Mouse (Mus musculus) neural tube, embryonic 11.5 days (tissue): ENCODE results near the gene Ppfia3. TPM values are rescaled to one million over a fixed set of nuclear protein-coding genes. Genes with fewer than 3 reads are reported as not detected.
"Not testable (repeated sequence)": the region's sequence is repeated elsewhere in the genome, so short reads cannot be mapped to it uniquely, and the experiment has no call there.

Source experiments
- ATAC-seq: fragments of 200-750 bp; cut with Nextera tagmentation; 2 replicates; pipeline ENCODE4 v1.8.0; 2017; ENCODE audit warnings: moderate number of reproducible peaks, mild to moderate bottlenecking, moderate TSS enrichment, moderate library complexity; ENCODE audit not compliant: insufficient read depth, low FRiP score, low TSS enrichment
- DNase-seq: peaks from one replicate; pipeline ENCODE4 v3.0.0-alpha.2; 2015; ENCODE audit warnings: low spot score
- H3K27ac ChIP-seq: fragments of 300-500 bp; sonication (generic); 2 replicates; pipeline ENCODE4 v1.5.1; 2014; ENCODE audit warnings: low read depth, mild to moderate bottlenecking, low read length
- H3K27me3 ChIP-seq: fragments of 300-500 bp; sonication (generic); 2 replicates; pipeline ENCODE4 v1.6.1; 2014; ENCODE audit warnings: mild to moderate bottlenecking, low read length, mixed read lengths; ENCODE audit not compliant: control insufficient read depth, insufficient read depth
- H3K36me3 ChIP-seq: fragments of 300-500 bp; sonication (generic); 2 replicates; pipeline ENCODE4 v1.6.1; 2014; ENCODE audit warnings: mild to moderate bottlenecking, low read length, moderate library complexity, mixed read lengths; ENCODE audit not compliant: control insufficient read depth, insufficient read depth
- H3K4me1 ChIP-seq: fragments of 300-500 bp; sonication (generic); 2 replicates; pipeline ENCODE4 v1.6.1; 2014; ENCODE audit warnings: low read length, mixed read lengths; ENCODE audit not compliant: control insufficient read depth, insufficient read depth
- H3K4me2 ChIP-seq: fragments of 300-500 bp; sonication (generic); 2 replicates; pipeline ENCODE4 v1.6.1; 2014; ENCODE audit warnings: low read depth, mild to moderate bottlenecking, moderate library complexity
- H3K4me3 ChIP-seq: fragments of 300-500 bp; sonication (generic); 2 replicates; pipeline ENCODE4 v1.5.1; 2014; ENCODE audit warnings: low read depth, low read length
- H3K9ac ChIP-seq: fragments of 300-500 bp; sonication (generic); 2 replicates; pipeline ENCODE4 v1.6.1; 2014; ENCODE audit warnings: mild to moderate bottlenecking, low read length
- H3K9me3 ChIP-seq: fragments of 300-500 bp; sonication (generic); 2 replicates; pipeline ENCODE4 v1.6.1; 2016; ENCODE audit warnings: low read length; ENCODE audit not compliant: control insufficient read depth
- WGBS: fragments of 180-500 bp; shearing (Covaris S2); extraction: QIAGEN DNeasy Blood & Tissue Kit; methylation state at CpG from one replicate; pipeline ENCODE4 v1.1.7; 2014; 5-methylcytosine and 5-hydroxymethylcytosine counted together
- polyA plus RNA-seq: library from polyadenylated mRNA; unstranded; fragments of >200 nt; fragmentation: Nextera tagmentation; extraction: Ambion mirVana; gene quantifications from 2 replicates; pipeline ENCODE4 v1.2.1, GENCODE M21; 2014

Gene Ppfia3
- polyA plus RNA-seq, 1 experiment from 2014 or later, result 11.9 TPM

DNA sequence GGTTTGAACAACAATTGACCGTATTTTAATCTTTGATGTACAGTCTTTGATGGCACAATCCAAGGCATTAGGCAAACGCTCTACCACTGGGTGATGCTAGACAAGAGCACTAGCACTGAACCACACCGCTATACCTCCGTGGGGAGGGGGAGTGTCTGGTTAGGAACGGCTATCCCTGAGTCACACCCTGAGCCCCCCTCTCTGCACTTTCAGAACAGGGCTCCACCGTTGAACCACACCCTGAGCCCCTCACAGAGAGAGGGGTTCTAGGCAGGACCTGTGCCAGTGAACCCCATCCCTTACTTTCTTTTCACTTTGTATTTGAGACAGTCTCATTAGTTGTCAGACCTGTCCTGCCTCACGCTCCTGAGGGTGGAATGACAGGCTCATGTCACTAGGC, 41.5 kb upstream of the Ppfia3 start:
- Histone ChIP-seq H3K4me1 (no peaks in the 10 kb centered on the region), H3K9ac (no peak overlapping the region), H3K4me3 (no peak overlapping the region), H3K36me3 (no peaks in the 10 kb centered on the region), H3K9me3 (no peaks in the 10 kb centered on the region), H3K4me2 (no peak overlapping the region), H3K27ac (no peak overlapping the region), H3K27me3 (peaks cover 82% of the 10 kb centered on the region)
- ATAC-seq (no peak), DNase-seq (no peak)
- WGBS, result 72% methylated on average over 7 of the region's 7 CpGs

DNA sequence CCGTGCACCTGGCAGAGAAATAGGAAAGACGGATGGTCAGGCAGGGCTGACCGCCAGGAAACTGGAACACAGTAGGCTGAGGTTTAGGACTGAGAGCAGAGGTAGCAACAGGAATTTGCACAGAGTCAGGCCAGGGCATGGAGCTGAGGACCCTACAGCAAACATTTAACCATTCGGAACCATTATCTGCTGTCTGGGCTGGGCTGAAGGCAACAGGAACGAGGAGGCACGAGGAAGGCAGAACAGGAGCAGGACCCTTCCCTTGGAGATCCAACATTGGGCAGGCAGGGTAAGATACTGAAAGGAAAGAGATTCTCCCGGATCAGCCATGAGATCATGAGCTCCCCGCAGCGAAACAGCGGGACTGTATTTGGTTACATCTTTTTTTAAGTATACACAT, 41.0 kb upstream of the Ppfia3 start:
- ATAC-seq, result no peak
- no peak overlapping the region for H3K27ac ChIP-seq
- no peak for DNase-seq
- H3K4me1 ChIP-seq, result no peaks in the 10 kb centered on the region
- H3K27me3 ChIP-seq, result peaks cover 77% of the 10 kb centered on the region
- no peaks in the 10 kb centered on the region for H3K36me3 ChIP-seq
- H3K4me3 ChIP-seq, result no peak overlapping the region
- H3K4me2 ChIP-seq, result no peak overlapping the region
- 85% methylated on average over 10 of the region's 10 CpGs for WGBS
- H3K9me3 ChIP-seq, result no peaks in the 10 kb centered on the region
- no peak overlapping the region for H3K9ac ChIP-seq

DNA sequence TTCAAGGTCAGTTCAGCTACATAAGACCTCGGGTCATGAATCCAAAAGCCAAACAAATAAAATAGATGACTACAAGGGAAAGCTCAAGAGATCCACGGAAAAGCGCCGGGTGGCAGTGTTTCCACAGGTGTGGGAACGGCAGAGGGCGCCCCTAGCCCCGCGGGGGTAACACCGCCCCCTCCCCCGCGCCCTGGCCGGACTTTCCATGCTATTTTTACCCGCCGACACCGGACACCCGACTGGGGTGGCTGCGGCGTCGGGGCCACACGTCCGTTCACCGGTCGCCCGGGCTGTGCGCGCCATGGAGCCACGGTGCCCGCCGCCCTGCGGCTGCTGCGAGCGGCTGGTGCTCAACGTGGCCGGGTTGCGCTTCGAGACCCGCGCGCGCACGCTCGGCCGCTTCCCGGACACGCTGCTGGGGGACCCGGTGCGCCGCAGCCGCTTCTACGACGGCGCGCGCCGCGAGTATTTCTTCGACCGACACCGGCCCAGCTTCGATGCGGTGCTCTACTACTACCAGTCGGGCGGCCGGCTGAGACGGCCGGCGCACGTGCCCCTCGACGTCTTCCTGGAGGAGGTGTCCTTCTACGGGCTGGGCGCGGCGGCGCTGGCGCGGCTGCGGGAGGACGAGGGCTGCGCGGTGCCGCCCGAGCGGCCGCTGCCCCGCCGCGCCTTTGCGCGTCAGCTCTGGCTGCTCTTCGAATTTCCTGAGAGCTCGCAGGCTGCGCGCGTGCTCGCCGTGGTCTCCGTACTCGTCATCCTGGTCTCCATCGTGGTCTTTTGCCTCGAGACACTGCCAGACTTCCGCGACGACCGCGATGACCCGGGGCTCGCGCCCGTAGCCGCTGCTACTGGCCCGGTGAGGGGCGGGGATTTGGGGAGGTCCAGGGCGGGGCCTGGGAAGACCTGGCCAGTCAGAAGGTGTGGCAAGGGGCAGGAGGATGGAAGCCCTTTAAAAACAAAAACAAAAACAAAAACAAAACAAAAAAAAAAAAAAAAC, 39.6 kb upstream of the Ppfia3 start:
- Histone ChIP-seq H3K27me3 (peaks cover 63% of the 10 kb centered on the region), H3K36me3 (no peaks in the 10 kb centered on the region), H3K9ac (no peak overlapping the region), H3K4me2 (peak overlapping the region; percentile 32), H3K27ac (no peak overlapping the region), H3K4me1 (no peaks in the 10 kb centered on the region), H3K4me3 (peak overlapping the region; percentile 30), H3K9me3 (no peaks in the 10 kb centered on the region)
- 2% methylated on average over 114 of the region's 114 CpGs for WGBS
- DNase-seq (no peak), ATAC-seq (no peak)

DNA sequence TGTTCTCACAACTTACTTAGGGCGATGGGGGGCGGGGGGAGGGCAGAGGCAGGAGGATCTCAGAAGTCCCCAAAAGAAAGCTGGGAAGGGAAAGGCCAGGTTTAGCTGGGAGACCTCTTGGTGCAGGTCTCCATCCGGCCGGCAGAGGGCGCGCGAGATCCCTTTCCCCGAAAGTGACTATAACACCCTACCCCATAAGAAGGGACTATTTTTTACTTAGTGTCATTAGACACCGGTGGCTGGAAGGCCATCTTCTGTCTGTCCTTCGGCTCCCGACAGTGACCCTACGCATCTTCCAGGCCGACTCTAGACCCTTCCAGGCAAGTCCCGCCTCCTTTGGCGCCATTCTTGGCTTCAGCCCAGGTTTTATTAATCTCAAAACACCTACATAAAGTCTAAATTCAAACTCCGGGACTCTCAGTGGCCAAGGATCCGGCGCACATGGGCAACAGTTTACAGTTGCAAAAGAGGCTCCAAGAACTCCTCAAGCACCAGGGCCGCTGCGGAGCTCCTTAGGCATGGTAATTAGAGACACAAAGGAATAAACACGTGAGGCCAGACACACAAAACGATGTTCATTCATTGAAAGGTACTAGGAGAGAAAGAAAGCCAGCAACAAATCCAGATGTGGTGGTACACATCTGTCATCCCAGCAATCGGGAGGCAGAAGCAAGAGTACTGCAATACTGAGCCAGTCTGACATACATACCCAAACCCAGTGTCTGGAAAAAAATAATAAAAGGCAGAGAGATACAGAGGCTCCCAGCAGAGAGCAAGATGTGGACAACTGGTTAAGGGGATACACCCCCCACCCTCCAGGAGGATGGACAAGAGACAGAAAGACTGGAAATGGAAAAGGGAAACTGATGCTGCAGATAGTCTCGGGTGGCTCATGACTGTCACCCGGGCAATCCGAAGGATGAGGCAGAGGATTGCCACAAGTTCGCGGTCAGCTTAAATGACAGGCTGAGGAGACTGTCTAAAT, 38.6 kb upstream of the Ppfia3 start, which contains the start of gene Kcna7:
TSS of gene Kcna7 (plus strand) at position 563 of the 985 bp plus-strand sequence.
- H3K4me2 ChIP-seq, result peak within 1 kb of the TSS; percentile 32
- peak within 1 kb of the TSS; percentile 30 for H3K4me3 ChIP-seq
- H3K27me3 ChIP-seq, result peaks cover 54% of the 10 kb centered on the region
- DNase-seq (peak; percentile 63), ATAC-seq (peak; percentile 38; the same call in 1 of the 2 replicates)
- WGBS, result 14% methylated on average over 28 of the region's 28 CpGs
- no peaks in the 10 kb centered on the region for H3K4me1 ChIP-seq
- H3K36me3 ChIP-seq, result no peaks in the 10 kb centered on the region
- no peak within 1 kb of the TSS for H3K9ac ChIP-seq
- H3K9me3 ChIP-seq, result no peaks in the 10 kb centered on the region
- no peak within 1 kb of the TSS for H3K27ac ChIP-seq

DNA sequence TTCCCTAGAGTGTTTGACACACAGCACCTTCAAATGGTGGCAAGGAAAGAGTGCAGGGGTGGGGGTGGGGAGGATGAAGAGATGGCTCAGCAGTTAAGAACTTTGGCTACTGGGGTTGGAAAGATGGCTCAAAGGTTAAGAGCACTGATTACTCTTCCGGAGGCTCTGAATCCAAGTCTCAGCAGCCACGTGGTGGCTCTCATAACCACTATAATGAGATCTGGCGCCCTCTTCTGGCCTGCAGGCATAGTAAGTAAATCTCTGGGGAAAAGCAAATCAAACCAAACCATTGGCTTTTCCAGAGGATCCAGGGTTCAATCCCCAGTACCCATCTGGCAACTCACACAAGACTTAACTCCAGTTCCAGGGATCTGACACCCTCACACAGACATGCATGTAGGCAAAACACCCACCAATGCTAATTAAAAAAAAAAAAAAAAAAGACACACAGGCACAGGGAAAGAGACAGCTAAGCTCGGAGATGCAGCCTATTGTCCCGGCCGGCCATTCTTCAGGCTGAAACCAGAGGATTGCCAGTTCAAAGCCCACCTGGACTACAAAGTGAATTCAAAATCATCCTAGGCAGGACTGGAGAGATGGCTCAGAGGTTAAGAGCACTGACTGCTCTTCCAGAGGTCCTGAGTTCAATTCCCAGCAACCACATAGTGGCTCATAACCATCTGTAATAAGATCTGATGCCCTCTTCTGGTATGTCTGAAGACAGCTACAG, 36.9 kb upstream of the Ppfia3 start:
- Histone ChIP-seq H3K4me2 (no peak overlapping the region), H3K27me3 (peaks cover 37% of the 10 kb centered on the region), H3K36me3 (no peaks in the 10 kb centered on the region), H3K9me3 (no peaks in the 10 kb centered on the region), H3K27ac (no peak overlapping the region), H3K9ac (no peak overlapping the region), H3K4me1 (no peaks in the 10 kb centered on the region), H3K4me3 (no peak overlapping the region)
- DNase-seq, result peak; percentile 69
- no peak for ATAC-seq
- WGBS, result 50% methylated on average over 6 of the region's 6 CpGs

DNA sequence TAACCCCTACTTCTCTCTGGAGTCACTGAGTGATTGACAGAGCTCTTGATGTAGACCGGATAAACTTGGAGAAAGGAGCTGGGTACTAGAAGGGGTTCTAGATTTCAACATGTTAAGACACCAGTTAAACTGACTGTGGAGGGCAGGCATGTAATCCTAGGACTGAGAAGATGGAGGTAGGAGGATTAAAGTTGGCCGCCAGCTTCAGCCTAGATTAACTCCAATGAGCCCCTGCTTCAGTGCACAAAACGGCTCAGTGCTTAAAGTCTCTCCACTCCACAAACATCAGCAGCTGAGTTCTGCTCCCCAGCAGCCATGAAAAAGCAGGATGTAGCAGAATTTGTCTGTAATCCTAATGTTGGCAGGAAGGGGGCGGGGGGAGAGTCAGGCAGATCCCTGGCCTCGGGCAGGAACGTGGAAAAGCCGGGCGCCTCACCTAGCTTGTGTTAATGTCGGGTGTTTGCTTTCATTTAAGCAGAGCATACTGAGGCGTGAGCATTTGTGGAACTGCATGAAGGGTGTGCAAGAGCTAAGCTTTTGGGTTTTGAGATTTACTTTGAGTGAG, 34.8 kb upstream of the Ppfia3 start:
- no peaks in the 10 kb centered on the region for H3K4me1 ChIP-seq
- H3K27me3 ChIP-seq, result peaks cover 16% of the 10 kb centered on the region
- H3K4me2 ChIP-seq, result no peak overlapping the region
- H3K9ac ChIP-seq, result no peak overlapping the region
- WGBS, result 78% methylated on average over 10 of the region's 10 CpGs
- ATAC-seq (no peak), DNase-seq (no peak)
- H3K27ac ChIP-seq, result no peak overlapping the region
- no peaks in the 10 kb centered on the region for H3K36me3 ChIP-seq
- H3K4me3 ChIP-seq, result no peak overlapping the region
- no peaks in the 10 kb centered on the region for H3K9me3 ChIP-seq

DNA sequence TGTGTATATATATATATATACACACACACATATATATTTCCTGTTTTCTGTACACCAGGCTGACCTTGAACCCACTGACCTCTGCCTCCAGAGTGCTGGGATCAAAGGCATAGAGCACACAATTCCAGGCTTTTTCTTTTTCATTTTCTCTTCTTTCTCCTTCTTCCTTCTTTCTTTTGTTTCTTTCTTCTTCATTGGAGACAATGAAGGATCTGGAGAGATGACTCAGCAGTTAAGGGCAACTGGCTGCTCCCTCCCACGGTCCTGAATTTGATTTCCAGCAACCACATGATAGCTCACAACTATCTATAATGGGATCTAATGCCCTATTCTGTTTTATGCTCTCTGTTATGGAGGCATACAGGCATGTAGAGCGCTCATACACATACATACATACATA, 30.0 kb upstream of the Ppfia3 start:
- Histone ChIP-seq H3K4me2 (no peak overlapping the region), H3K27me3 (no peaks in the 10 kb centered on the region), H3K27ac (no peak overlapping the region), H3K9me3 (no peaks in the 10 kb centered on the region), H3K36me3 (no peaks in the 10 kb centered on the region), H3K4me3 (no peak overlapping the region), H3K4me1 (peaks cover 13% of the 10 kb centered on the region), H3K9ac (no peak overlapping the region)
- ATAC-seq (no peak), DNase-seq (no peak)
- WGBS, result 71% methylated on average over 2 of the region's 2 CpGs

DNA sequence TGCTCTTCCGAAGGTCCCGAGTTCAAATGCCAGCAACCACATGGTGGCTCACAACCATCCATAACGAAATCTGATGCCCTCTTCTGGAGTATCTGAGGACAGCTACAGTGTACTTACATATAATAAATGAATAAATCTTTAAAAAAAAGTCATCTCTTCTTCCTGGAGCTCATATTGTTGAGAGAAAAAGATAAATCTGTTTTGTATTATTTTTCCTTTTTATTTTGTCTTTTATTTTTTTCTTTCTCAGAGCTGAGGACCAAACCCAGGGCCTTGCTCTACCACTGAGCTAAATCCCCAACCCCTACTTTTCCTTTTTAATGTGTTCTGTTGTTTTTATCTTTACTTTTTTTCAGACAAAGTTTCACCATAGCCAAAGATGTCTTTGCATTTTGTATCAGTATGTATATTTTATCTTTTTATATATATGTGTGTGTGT, 29.5 kb upstream of the Ppfia3 start:
- Histone ChIP-seq H3K4me3 (peak overlapping the region; percentile 59), H3K9ac (peak overlapping the region; percentile 41), H3K4me2 (peak overlapping the region; percentile 48; the same call in 1 of the 2 replicates), H3K4me1 (peaks cover 13% of the 10 kb centered on the region)
- H3K9me3 ChIP-seq, H3K36me3 ChIP-seq, H3K27ac ChIP-seq, DNase-seq, H3K27me3 ChIP-seq: not testable (repeated sequence)
- 8% methylated on average over 3 of the region's 3 CpGs for WGBS
- ATAC-seq, result peak; percentile 43; the same call in 1 of the 2 replicates
